Mouse (Mus musculus) stomach, postnatal 0 days (tissue): ENCODE measurements around the gene Vcam1.

Source experiments
- CTCF ChIP-seq: IDR thresholded peaks from 2 replicates; pipeline ENCODE4 v1.5.1; 2016; ENCODE audit warnings: antibody characterized with exemption, low read depth, mild to moderate bottlenecking, moderate library complexity
- EP300 ChIP-seq: optimal IDR thresholded peaks from 2 replicates; pipeline ENCODE3; 2016; ENCODE audit warnings: antibody characterized with exemption

- TF ChIP-seq CTCF (no peak), EP300 (no peak)
Measured at GRCm38 (mm10) chr3:116092547-116092946, 36.9 kb downstream of the Vcam1 start.
